Mouse (Mus musculus): Measurements from ENCODE around the gene Kmt5b. TPM values are rescaled to one million over a fixed set of nuclear protein-coding genes. Genes with fewer than 3 reads are reported as not detected.

Gene Kmt5b
- total and polyA plus RNA-seq, 3 experiments: 14.9 to 23.9 TPM; not detected in 1

GRCm38 (mm10) chr19:3757861-3758260 lies 9.4 kb upstream of the Kmt5b start:
- Histone ChIP-seq H3K79me2 (ENCODE audit: control insufficient read depth, insufficient read depth, low read length, poor library complexity) (no peaks in the 10 kb centered on the region), H3K27me3 (ENCODE audit: control insufficient read depth in 1 of 2, insufficient read depth in 2 of 2, low read length in 2 of 2) (peaks cover 3 to 5% of the 10 kb centered on the region in 2 experiments; a peak in 3 of 4 replicates), H3K4me3 (ENCODE audit: control insufficient read depth in 1 of 2, insufficient read depth in 1 of 2, low read depth in 2 of 2, low read length in 2 of 2) (no peak overlapping the region), H3K27ac (ENCODE audit: control insufficient read depth, low read depth, low read length) (no peak overlapping the region), H3K4me1 (ENCODE audit: control insufficient read depth in 1 of 2, insufficient read depth in 2 of 2, low read length in 2 of 2) (peaks cover 0 to 5% of the 10 kb centered on the region in 2 experiments; a peak in 2 of 4 replicates), H3K9me3 (replicated peaks; ENCODE audit: insufficient read depth, low read length) (no peaks in the 10 kb centered on the region), H3K36me3 (ENCODE audit: control insufficient read depth in 1 of 2, insufficient read depth in 2 of 2, low read length in 2 of 2) (peaks cover 0 to 2% of the 10 kb centered on the region in 2 experiments; a peak in 1 of 4 replicates), H3K9ac (ENCODE audit: control insufficient read depth, low read depth, low read length, poor library complexity, severe bottlenecking) (no peak overlapping the region)
- no peak for DNase-seq (ENCODE audit: low read depth, low spot score)
- TF ChIP-seq TAL1 (IDR thresholded peaks at IDR 0.05; ENCODE audit: low read length) (no peak), MYC (IDR thresholded peaks at IDR 0.05; ENCODE audit: low read depth, low read length) (no peak), JUND (IDR thresholded peaks at IDR 0.05; ENCODE audit: low read depth, low read length) (no peak), UBTF (IDR thresholded peaks at IDR 0.05; ENCODE audit: borderline replicate concordance, insufficient read depth, low read depth, low read length) (no peak), TCF12 (IDR thresholded peaks at IDR 0.05; ENCODE audit: low read depth, low read length) (no peak), ETS1 (IDR thresholded peaks at IDR 0.05; ENCODE audit: low read depth, low read length) (no peak), GABPA (IDR thresholded peaks at IDR 0.05; ENCODE audit: low read depth, low read length) (no peak), NELFE (IDR thresholded peaks at IDR 0.05; ENCODE audit: low read depth, low read length) (no peak), CHD1 (IDR thresholded peaks at IDR 0.05; ENCODE audit: low read depth, low read length) (no peak), SMC3 (IDR thresholded peaks at IDR 0.05; ENCODE audit: low read depth, low read length) (no peak), EP300 (IDR thresholded peaks at IDR 0.05; ENCODE audit: low read depth in 1 of 2, low read length in 2 of 2) (no peak), POLR2A (IDR thresholded peaks at IDR 0.05; ENCODE audit: control insufficient read depth in 1 of 2, insufficient read depth in 1 of 2, low read depth in 1 of 2, low read length in 2 of 2, poor library complexity in 1 of 2) (no peak)

GRCm38 (mm10) chr19:3765221-3765820 lies 1.9 kb upstream of the Kmt5b start:
- peaks cover 0 to 2% of the 10 kb centered on the region in 2 experiments; a peak in 1 of 4 replicates for H3K36me3 ChIP-seq (ENCODE audit: control insufficient read depth in 1 of 2, insufficient read depth in 2 of 2, low read length in 2 of 2)
- H3K27ac ChIP-seq (ENCODE audit: control insufficient read depth, low read depth, low read length): no peak overlapping the region
- peaks cover 21% of the 10 kb centered on the region for H3K79me2 ChIP-seq (ENCODE audit: control insufficient read depth, insufficient read depth, low read length, poor library complexity)
- H3K9me3 ChIP-seq (replicated peaks; ENCODE audit: insufficient read depth, low read length): no peaks in the 10 kb centered on the region
- no peak for DNase-seq (ENCODE audit: low read depth, low spot score)
- H3K27me3 ChIP-seq (ENCODE audit: control insufficient read depth in 1 of 2, insufficient read depth in 2 of 2, low read length in 2 of 2): peaks cover 6 to 14% of the 10 kb centered on the region in 2 experiments
- TF ChIP-seq TBP (IDR thresholded peaks at IDR 0.05; ENCODE audit: low read depth, low read length) (no peak), MXI1 (IDR thresholded peaks at IDR 0.05; ENCODE audit: low read depth, low read length) (no peak), NRF1 (IDR thresholded peaks at IDR 0.05; ENCODE audit: insufficient read depth, low read depth, low read length, poor library complexity, severe bottlenecking) (no peak), CHD2 (IDR thresholded peaks at IDR 0.05; ENCODE audit: low read length) (no peak), MAZ (IDR thresholded peaks at IDR 0.05; ENCODE audit: low read depth, low read length) (no peak), HCFC1 (IDR thresholded peaks at IDR 0.05; ENCODE audit: low read depth, low read length) (no peak), POLR2AphosphoS5 (IDR thresholded peaks at IDR 0.05; ENCODE audit: borderline replicate concordance, low read depth, low read length) (no peak)
- H3K4me1 ChIP-seq (ENCODE audit: control insufficient read depth in 1 of 2, insufficient read depth in 2 of 2, low read length in 2 of 2): peaks cover 0 to 9% of the 10 kb centered on the region in 2 experiments; a peak in 2 of 4 replicates
- H3K9ac ChIP-seq (ENCODE audit: control insufficient read depth, low read depth, low read length, poor library complexity, severe bottlenecking): no peak overlapping the region
- no peak overlapping the region for H3K4me3 ChIP-seq (ENCODE audit: control insufficient read depth in 1 of 2, insufficient read depth in 1 of 2, low read depth in 2 of 2, low read length in 2 of 2)
